Mouse (Mus musculus) cerebellum, adult (tissue): ENCODE measurements around the gene Krtap6-1.
"Not testable (repeated sequence)": the region's sequence is repeated elsewhere in the genome, so short reads cannot be mapped to it uniquely, and the experiment has no call there.

Experiments
- ATAC-seq: cut with Nextera tagmentation; 2 replicates; pipeline ENCODE4 v1.9.2; 2017; ENCODE audit warnings: mild to moderate bottlenecking, moderate library complexity, mixed read lengths; ENCODE audit not compliant: insufficient number of reproducible peaks, low FRiP score, low TSS enrichment

Gene Krtap6-1

DNA sequence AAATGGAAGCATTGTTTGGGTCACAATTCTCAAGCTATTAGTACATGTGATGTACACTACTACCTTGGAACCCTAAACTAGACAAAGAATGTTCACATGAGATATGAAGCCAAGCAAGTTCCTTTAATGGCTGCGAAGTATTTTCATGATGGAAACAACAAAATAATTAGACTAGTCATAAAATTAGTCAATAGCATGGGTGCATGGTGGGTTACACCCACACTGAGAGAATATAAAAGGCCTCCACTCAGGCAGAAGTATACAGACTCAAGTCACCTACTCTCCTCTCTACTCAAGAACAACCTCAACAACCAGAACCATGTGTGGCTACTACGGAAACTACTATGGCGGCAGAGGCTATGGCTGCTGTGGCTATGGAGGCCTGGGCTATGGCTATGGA is at the start of gene Krtap6-1:
Gene Krtap6-1, plus strand, starts transcription at position 301 of the 400 bp plus-strand sequence.
- not testable (repeated sequence) for ATAC-seq

DNA sequence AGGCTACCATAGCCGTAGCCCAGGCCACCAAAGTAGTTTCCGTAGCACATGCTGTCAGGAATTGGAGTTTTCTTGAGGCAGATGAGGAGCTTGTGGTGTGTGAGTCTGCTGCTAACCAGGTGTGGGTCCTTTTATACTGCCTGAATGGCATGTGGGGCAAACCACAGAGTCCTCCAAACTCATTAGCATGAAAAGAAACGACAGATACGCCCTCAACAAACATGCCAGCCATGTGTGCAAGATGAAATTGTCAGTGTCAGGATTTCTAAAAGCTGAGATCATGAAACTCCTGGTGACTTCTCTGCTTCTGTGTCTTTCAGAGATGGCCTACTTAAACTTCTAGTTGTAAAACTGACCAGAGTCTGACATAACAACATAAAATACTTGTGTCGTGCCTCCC is 20.8 kb upstream of the Krtap6-1 start, which contains the start of gene Krtap22-2:
Gene Krtap22-2, minus strand, starts transcription at position 101 of the 400 bp plus-strand sequence.
- no peak for ATAC-seq

DNA sequence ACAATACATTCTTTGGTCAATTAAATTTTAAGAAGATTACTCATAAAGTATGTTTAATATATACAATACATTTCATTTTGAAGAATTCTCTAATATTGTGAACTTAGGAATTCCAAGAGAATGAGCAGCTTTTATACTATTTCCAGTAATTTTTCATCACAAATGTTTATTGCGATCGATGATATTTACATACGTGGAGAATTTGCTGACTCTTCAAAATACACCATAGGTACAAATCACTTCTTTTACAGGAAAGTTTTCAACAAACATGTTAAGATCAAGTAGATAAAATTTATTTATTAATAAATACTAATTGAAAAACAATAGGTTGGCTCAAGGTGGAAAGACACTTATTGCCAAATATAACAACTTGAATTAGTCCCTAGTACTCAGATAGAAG is 17.5 kb upstream of the Krtap6-1 start:
- no peak for ATAC-seq

DNA sequence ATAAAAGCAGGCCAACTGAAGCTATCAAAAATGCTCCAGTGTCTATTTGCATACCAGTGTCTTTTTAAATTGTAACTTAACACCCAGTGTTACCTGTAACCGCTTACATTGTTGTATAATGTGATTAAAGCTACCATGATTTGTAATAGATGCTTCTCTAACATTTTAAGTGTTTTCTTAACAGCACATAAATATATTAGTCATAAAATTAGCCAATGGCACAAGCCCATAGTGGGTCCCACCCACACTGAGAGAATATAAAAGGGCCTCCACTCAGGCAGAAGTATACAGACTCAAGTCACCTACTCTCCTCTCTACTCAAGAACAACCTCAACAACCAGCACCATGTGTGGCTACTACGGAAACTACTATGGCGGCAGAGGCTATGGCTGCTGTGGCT is 16.5 kb upstream of the Krtap6-1 start, which contains the start of gene Gm10229:
Gene Gm10229, plus strand, starts transcription at position 301 of the 400 bp plus-strand sequence.
- not testable (repeated sequence) for ATAC-seq

DNA sequence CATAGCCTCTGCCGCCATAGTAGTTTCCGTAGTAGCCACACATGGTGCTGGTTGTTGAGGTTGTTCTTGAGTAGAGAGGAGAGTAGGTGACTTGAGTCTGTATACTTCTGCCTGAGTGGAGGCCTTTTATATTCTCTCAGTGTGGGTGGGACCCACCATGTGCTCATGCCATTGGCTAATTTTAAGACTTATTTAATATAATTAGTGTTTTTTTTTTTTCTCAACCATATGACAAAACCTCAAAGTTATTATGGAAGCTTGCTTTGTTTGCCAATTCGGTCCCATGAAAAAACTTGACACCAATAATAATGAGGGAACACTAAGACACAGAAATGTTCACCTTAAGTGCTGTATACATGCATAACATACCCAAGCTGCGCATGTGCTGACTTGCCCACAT is 9.9 kb downstream of the Krtap6-1 start, which contains the start of gene Gm10228:
Gene Gm10228, minus strand, starts transcription at position 101 of the 400 bp plus-strand sequence.
- ATAC-seq = not testable (repeated sequence)

DNA sequence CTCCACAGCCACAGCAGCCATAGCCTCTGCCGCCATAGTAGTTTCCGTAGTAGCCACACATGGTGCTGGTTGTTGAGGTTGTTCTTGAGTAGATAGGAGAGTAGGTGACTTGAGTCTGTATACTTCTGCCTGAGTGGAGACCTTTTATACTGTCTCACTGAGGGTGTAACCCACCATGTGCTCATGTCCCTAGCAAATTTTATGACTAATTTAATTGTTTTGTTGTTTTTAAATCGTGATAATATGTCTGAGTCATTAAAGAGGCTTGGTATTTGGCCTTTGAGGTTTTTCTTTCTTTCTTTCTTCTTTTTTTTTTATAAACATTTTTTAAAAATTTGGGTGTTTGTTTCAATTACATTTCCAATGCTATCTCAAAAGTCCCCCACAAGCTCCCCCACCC is 16.3 kb downstream of the Krtap6-1 start, which contains the start of gene Krtap6-5:
Gene Krtap6-5, minus strand, starts transcription at position 101 of the 400 bp plus-strand sequence.
- ATAC-seq = no peak

DNA sequence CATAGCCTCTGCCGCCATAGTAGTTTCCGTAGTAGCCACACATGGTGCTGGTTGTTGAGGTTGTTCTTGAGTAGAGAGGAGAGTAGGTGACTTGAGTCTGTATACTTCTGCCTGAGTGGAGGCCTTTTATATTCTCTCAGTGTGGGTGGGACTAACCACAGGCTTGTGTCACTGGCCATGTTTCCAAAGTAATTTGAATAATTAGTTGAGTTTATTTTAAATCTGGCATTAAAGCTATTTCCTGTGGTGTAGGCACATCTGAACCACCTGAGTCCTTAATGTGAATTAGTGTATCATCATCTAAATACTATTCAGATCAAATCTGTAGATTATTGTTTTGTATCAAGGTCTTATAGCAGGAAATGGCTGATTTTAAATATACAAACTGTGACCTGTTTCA is 32.4 kb downstream of the Krtap6-1 start, which contains the start of gene 1110025L11Rik:
Gene 1110025L11Rik, minus strand, starts transcription at position 101 of the 400 bp plus-strand sequence.
- ATAC-seq = not testable (repeated sequence)

DNA sequence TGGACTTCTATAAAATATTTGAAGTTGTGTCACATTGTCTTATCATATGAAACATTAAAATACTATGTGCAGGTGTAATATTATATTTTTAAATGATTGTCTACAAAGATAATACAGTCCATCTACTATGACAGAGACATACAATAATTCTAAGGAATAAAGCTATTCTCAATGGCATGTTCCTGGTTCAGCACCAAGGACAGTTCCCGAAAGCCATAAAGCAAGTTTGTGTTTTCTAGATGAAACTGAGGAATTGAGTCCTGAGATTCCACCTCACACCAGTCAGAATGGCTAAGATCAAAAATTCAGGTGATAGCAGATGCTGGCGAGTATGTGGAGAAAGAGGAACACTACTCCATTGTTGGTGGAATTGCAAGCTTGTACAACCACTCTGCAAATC is 39.5 kb downstream of the Krtap6-1 start:
- ATAC-seq = not testable (repeated sequence)
